Mouse (Mus musculus) embryonic facial prominence, embryonic 14.5 days (tissue): ENCODE results near the gene Fam198b. TPM values are rescaled to one million over a fixed set of nuclear protein-coding genes. Genes with fewer than 3 reads are reported as not detected.

ENCODE experiments used
- ATAC-seq: fragments of 200-750 bp; cut with Nextera tagmentation; 2 replicates; pipeline ENCODE4 v1.8.0; 2017; ENCODE audit warnings: low read depth, moderate number of reproducible peaks, moderate TSS enrichment
- DNase-seq: peaks from one replicate; pipeline ENCODE4 v3.0.0-alpha.2; 2015; ENCODE audit warnings: low spot score
- H3K27ac ChIP-seq: fragments of 300-500 bp; sonication (generic); replicated peaks from 2 replicates; pipeline ENCODE4 v1.5.1; 2014; ENCODE audit warnings: low read depth, mild to moderate bottlenecking, low read length, moderate library complexity
- H3K27me3 ChIP-seq: fragments of 300-500 bp; sonication (generic); replicated peaks from 2 replicates; pipeline ENCODE4 v1.6.1; 2014; ENCODE audit warnings: low read length; ENCODE audit not compliant: control insufficient read depth, insufficient read depth
- H3K36me3 ChIP-seq: fragments of 300-500 bp; sonication (generic); 2 replicates; pipeline ENCODE4 v1.6.1; 2014; ENCODE audit warnings: low read length, mixed read lengths; ENCODE audit not compliant: control insufficient read depth, insufficient read depth
- H3K4me1 ChIP-seq: fragments of 300-500 bp; sonication (generic); 2 replicates; pipeline ENCODE4 v1.6.1; 2014; ENCODE audit warnings: antibody characterized with exemption, low read length; ENCODE audit not compliant: control insufficient read depth, insufficient read depth
- H3K4me2 ChIP-seq: fragments of 300-500 bp; sonication (generic); 2 replicates; pipeline ENCODE4 v1.6.1; 2014; ENCODE audit warnings: low read depth, mild to moderate bottlenecking, low read length, moderate library complexity, mixed read lengths
- H3K4me3 ChIP-seq: fragments of 300-500 bp; sonication (generic); 2 replicates; pipeline ENCODE4 v1.5.1; 2014; ENCODE audit warnings: low read depth, mild to moderate bottlenecking, low read length
- H3K9ac ChIP-seq: fragments of 300-500 bp; sonication (generic); 2 replicates; pipeline ENCODE4 v1.6.1; 2014; ENCODE audit warnings: low read depth, mild to moderate bottlenecking, low read length, moderate library complexity, mixed read lengths
- H3K9me3 ChIP-seq: fragments of 300-500 bp; sonication (generic); 2 replicates; pipeline ENCODE4 v1.6.1; 2016; ENCODE audit warnings: low read length; ENCODE audit not compliant: control insufficient read depth
- WGBS: fragments of 180-500 bp; shearing (Covaris S2); extraction: QIAGEN DNeasy Blood & Tissue Kit; methylation state at CpG from one replicate; pipeline ENCODE4 v1.1.7; 2014; 5-methylcytosine and 5-hydroxymethylcytosine counted together
- polyA plus RNA-seq: library from polyadenylated mRNA; unstranded; fragments of >200 nt; fragmentation: Nextera tagmentation; extraction: Ambion mirVana; gene quantifications from 2 replicates; pipeline ENCODE4 v1.2.1, GENCODE M21; 2014

The Fam198b gene
- polyA plus RNA-seq, 1 experiment from 2014 or later = 9.4 TPM

GRCm38 (mm10) chr3:79887161-79887855, 3.0 kb downstream of the Fam198b start:
- DNase-seq = peak; percentile 81
- H3K27ac ChIP-seq = no peak overlapping the region
- peak; percentile 47; the same call in 1 of the 2 replicates for ATAC-seq
- 29% methylated on average over 8 of the region's 8 CpGs for WGBS
- H3K4me2 ChIP-seq = peak overlapping the region; percentile 45
- peak overlapping the region; percentile 13 for H3K4me3 ChIP-seq
- no peaks in the 10 kb centered on the region for H3K9me3 ChIP-seq
- no peaks in the 10 kb centered on the region for H3K36me3 ChIP-seq
- H3K9ac ChIP-seq = no peak overlapping the region
- no peaks in the 10 kb centered on the region for H3K27me3 ChIP-seq
- H3K4me1 ChIP-seq = peaks cover 4% of the 10 kb centered on the region; the same call in 1 of the 2 replicates

- Histone ChIP-seq H3K36me3 (no peaks in the 10 kb centered on the region), H3K4me1 (peaks cover 4% of the 10 kb centered on the region; the same call in 1 of the 2 replicates), H3K27me3 (no peaks in the 10 kb centered on the region), H3K9me3 (no peaks in the 10 kb centered on the region), H3K27ac (no peak overlapping the region), H3K9ac (no peak overlapping the region), H3K4me3 (no peak overlapping the region), H3K4me2 (peak overlapping the region; percentile 45; the same call in 1 of the 2 replicates)
- DNase-seq (no peak), ATAC-seq (no peak)
- 84% methylated on average over 2 of the region's 2 CpGs for whole genome bisulfite sequencing
Measured at GRCm38 (mm10) chr3:79887966-79888365, 3.6 kb downstream of the Fam198b start.

- no peak overlapping the region for H3K4me3 ChIP-seq
- H3K9me3 ChIP-seq = no peaks in the 10 kb centered on the region
- H3K4me1 ChIP-seq = peaks cover 9% of the 10 kb centered on the region; the same call in 1 of the 2 replicates
- peak; percentile 63 for DNase-seq
- no peak overlapping the region for H3K4me2 ChIP-seq
- 60% methylated on average over 13 of the region's 13 CpGs for WGBS
- no peak overlapping the region for H3K9ac ChIP-seq
- peak overlapping the region; percentile 52; the same call in 1 of the 2 replicates for H3K27ac ChIP-seq
- no peaks in the 10 kb centered on the region for H3K36me3 ChIP-seq
- H3K27me3 ChIP-seq = no peaks in the 10 kb centered on the region
- ATAC-seq = no peak
Measured at GRCm38 (mm10) chr3:79897534-79898370, 13.4 kb downstream of the Fam198b start.

GRCm38 (mm10) chr3:79898514-79898913, 14.2 kb downstream of the Fam198b start:
- peaks cover 9% of the 10 kb centered on the region; the same call in 1 of the 2 replicates for H3K4me1 ChIP-seq
- no peak overlapping the region for H3K4me2 ChIP-seq
- H3K27me3 ChIP-seq = no peaks in the 10 kb centered on the region
- H3K4me3 ChIP-seq = no peak overlapping the region
- no peak overlapping the region for H3K9ac ChIP-seq
- no peaks in the 10 kb centered on the region for H3K9me3 ChIP-seq
- ATAC-seq (no peak), DNase-seq (no peak)
- H3K27ac ChIP-seq = no peak overlapping the region
- H3K36me3 ChIP-seq = no peaks in the 10 kb centered on the region

- Histone ChIP-seq H3K9ac (no peak overlapping the region), H3K36me3 (no peaks in the 10 kb centered on the region), H3K4me3 (no peak overlapping the region), H3K27ac (no peak overlapping the region), H3K4me1 (peaks cover 9% of the 10 kb centered on the region; the same call in 1 of the 2 replicates), H3K4me2 (no peak overlapping the region), H3K9me3 (no peaks in the 10 kb centered on the region), H3K27me3 (no peaks in the 10 kb centered on the region)
- DNase-seq (no peak), ATAC-seq (no peak)
- 84% methylated on average over 9 of the region's 9 CpGs for WGBS
Measured at GRCm38 (mm10) chr3:79899906-79900305, 15.6 kb downstream of the Fam198b start.

GRCm38 (mm10) chr3:79900502-79900901, 16.2 kb downstream of the Fam198b start:
- Histone ChIP-seq H3K27ac (no peak overlapping the region), H3K36me3 (no peaks in the 10 kb centered on the region), H3K9me3 (no peaks in the 10 kb centered on the region), H3K4me3 (no peak overlapping the region), H3K27me3 (no peaks in the 10 kb centered on the region), H3K4me2 (no peak overlapping the region), H3K4me1 (peaks cover 9% of the 10 kb centered on the region; the same call in 1 of the 2 replicates), H3K9ac (no peak overlapping the region)
- no peak for DNase-seq
- WGBS = 100% methylated on average over 2 of the region's 2 CpGs
- ATAC-seq = no peak

- H3K27ac ChIP-seq = no peak overlapping the region
- WGBS = 88% methylated on average over 6 of the region's 6 CpGs
- no peak overlapping the region for H3K9ac ChIP-seq
- H3K4me3 ChIP-seq = no peak overlapping the region
- H3K4me1 ChIP-seq = peaks cover 9% of the 10 kb centered on the region; the same call in 1 of the 2 replicates
- H3K4me2 ChIP-seq = no peak overlapping the region
- no peaks in the 10 kb centered on the region for H3K27me3 ChIP-seq
- H3K36me3 ChIP-seq = no peaks in the 10 kb centered on the region
- ATAC-seq = no peak
- H3K9me3 ChIP-seq = no peaks in the 10 kb centered on the region
- no peak for DNase-seq
Measured at GRCm38 (mm10) chr3:79901321-79901720, 17.0 kb downstream of the Fam198b start.

- ATAC-seq (no peak), DNase-seq (no peak)
- 84% methylated on average over 4 of the region's 4 CpGs for WGBS
- Histone ChIP-seq H3K27me3 (no peaks in the 10 kb centered on the region), H3K4me1 (peaks cover 9% of the 10 kb centered on the region; the same call in 1 of the 2 replicates), H3K4me3 (no peak overlapping the region), H3K36me3 (no peaks in the 10 kb centered on the region), H3K9ac (no peak overlapping the region), H3K4me2 (no peak overlapping the region), H3K9me3 (no peaks in the 10 kb centered on the region), H3K27ac (no peak overlapping the region)
Measured at GRCm38 (mm10) chr3:79901734-79902133, 17.4 kb downstream of the Fam198b start.
